Mouse (Mus musculus) layer of hippocampus, postnatal 25 days (tissue): ENCODE measurements around the gene Kmo. TPM values are rescaled to one million over a fixed set of nuclear protein-coding genes. Genes with fewer than 3 reads are reported as not detected.
A peak's percentile ranks its signal among the peaks of the same experiment; 100 is the strongest.

ENCODE experiments used
- DNase-seq, 2 experiments: peaks; one replicate each; pipeline ENCODE4 v3.0.0; 2022; ENCODE audit warnings: mixed read lengths in 2 of 2, low spot score in 1 of 2; ENCODE audit errors: extremely low spot score in 1 of 2
- total RNA-seq, 2 experiments: library from RNA; stranded (reverse); gene quantifications; 2 replicates each; pipeline ENCODE4 v1.2.3; 2021

Gene Kmo
- total RNA-seq, 2 experiments from 2014 or later = not detected

DNA sequence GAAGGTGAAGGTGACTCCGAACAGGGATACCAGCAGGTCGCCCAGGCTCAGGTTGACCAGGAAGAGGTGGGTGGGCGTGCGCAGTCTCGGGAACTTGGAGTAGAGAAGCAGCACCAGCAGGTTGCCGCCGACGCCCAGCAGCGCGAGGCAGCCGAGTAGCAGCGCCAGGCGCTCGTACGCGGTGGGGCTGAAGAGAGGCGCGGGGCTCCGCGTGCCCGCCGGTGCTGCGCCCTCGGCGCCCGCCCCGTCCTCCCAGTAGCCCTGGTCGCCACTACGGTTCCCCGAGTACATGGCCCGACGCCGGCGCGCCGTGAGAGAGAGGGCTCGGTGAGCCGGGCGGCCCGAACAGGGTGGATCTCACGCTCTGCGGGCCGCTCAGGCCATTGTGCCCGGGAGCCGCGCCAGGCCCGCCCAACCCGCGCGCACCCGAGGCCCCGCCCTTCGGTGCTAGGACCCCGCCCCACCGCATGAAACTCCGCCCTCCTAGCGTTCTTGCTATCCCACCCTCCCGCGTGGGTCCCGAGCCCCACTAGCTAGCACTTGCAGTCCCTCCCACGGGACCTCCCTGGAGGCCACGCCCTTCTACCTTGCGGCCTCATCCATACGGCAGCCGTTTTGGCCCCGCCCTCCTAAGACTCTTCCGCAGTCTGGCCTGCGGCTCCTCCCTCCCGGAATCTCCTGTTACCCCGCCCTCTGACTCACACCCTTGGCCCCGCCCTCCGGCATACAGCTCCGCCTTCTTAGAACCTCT, 72.2 kb downstream of the Kmo start, which contains the start of the genes Opn3 and Chml:
Gene Opn3 (minus strand): TSS at position 531 of the 751 bp plus-strand sequence.
Gene Chml (minus strand): TSS at position 656 of the 751 bp plus-strand sequence.
- DNase-seq = peak; percentile 83 to 89

DNA sequence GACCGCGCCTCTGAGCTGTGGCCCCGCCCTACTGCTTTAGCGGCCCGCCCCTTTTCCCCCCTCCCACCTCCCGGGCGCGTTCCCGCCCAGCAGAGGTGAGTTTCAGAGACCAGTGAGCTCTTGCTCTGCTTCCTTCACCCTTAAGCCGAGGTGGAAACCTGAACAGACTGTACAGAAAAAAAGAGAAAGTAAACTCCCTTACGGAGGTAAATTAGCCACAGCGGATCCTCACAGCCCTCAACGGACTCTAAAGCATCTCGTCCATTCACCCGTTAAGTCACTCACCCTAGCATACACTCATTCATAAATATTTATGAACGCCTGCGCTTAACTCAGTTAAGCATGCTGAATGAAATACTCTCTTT, 72.8 kb downstream of the Kmo start:
- no peak for DNase-seq

DNA sequence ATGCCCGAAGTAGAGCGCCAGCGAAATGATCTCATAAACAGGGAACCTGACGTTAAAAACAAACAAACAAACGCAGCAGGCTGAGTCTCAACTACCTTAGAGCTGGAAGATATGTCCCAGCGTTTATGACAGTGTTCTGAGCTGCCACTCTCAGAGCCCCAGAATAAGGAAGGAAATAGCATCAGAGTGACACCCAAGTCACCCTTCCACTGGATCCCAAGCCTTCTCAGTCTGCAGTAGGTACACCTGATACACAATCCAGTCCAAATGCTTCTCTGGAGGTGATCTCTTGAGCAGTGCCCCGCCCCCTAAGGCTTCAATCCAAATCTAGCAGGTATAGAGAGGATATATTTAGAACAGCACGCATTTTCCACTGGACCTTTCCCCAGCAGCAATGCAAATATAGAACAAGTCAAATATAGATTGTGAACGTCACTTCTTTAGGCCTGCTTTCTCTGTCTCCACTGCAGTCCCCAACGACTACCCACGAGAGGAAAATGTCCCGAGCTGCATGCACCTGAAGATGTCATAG, 73.3 kb downstream of the Kmo start:
- DNase-seq = no peak

GRCm38 (mm10) chr1:175698293-175698692, 78.1 kb downstream of the Kmo start, which contains the start of gene Wdr64:
TSS of gene Wdr64 (plus strand) at chr1:175698593.
- no peak for DNase-seq

- DNase-seq = no peak
Measured at GRCm38 (mm10) chr1:175699375-175699774, 79.2 kb downstream of the Kmo start.

- DNase-seq = no peak
Measured at GRCm38 (mm10) chr1:175699796-175700195, 79.6 kb downstream of the Kmo start.

- no peak for DNase-seq
Measured at GRCm38 (mm10) chr1:175701145-175701544, 81.0 kb downstream of the Kmo start.

DNA sequence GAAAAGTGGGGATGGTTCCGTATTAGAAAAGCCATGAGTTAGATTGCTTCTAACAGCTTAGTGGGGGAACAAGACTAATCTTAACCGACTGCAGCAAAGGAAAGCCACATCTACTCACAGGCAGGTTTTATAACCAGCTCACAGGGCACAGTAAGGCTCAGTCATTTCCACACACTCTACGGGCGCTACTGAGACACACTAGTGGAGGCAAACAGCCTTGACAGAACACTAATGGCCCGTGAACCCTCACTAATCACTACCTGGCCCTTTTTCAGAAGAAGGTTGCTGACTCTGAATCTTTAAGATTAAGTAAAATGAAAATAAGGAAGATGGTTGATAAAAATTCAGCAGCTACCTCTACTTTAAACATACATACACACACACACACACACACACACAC, 87.4 kb downstream of the Kmo start:
- no peak for DNase-seq

GRCm38 (mm10) chr1:175708013-175708412, 87.8 kb downstream of the Kmo start:
- no peak for DNase-seq

Other genes with a start within 250 kb of the Kmo start
- gene Rgs7, start 127.9 kb upstream of the Kmo start, total RNA-seq = 10 to 100 TPM; 76.8 to 80.3 TPM
- 10 to 100 TPM; 76.2 to 76.5 TPM for gene Fh1, start 5.3 kb downstream of the Kmo start, total RNA-seq
- 1 to 10 TPM; 1.4 TPM for gene Opn3, start 72.4 kb downstream of the Kmo start, total RNA-seq
- 1 to 10 TPM; 4.1 to 4.3 TPM for gene Chml, start 72.5 kb downstream of the Kmo start, total RNA-seq
- gene Wdr64, start 78.2 kb downstream of the Kmo start, total RNA-seq = not detected